Mouse (Mus musculus) mouse embryonic stem cell (cell line): ENCODE results near the gene Insig2.

ENCODE experiments used
- in situ Hi-C, 2 experiments: fragments of 300-500 bp; cut with MboI; formaldehyde crosslinking; loops; 1 replicate in 1 of 2; 3 replicates in 1 of 2; pipeline ENCODE4 v1.14.3; 2019 to 2020; ENCODE audit warnings: low sequenced_read_pairs in 2 of 2, low pct_unique_long_range_greater_than_20kb in 1 of 2, mixed read lengths in 1 of 2; ENCODE audit not compliant: unreplicated experiment in 1 of 2

Insig2 gene

DNA sequence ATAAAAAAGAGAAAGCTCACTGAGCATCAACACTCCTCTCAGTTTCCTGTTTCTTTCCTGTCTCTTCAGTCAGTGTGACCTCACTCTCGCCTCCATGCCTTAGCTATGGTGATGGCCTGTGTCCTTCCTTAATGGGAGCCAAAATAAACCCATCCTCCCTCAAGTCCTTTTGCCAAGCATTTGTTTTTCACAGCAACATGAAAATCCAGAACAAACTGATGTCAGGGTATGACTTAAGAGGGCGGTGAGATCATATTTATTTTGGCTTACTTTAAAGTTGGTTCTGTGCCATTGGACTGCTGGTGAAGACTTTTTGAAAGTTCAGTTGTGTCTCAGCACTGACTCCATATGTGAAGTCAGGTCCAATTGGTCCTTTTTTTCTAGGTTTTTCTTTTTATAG lies 3.0 kb downstream of the Insig2 start:
- in situ Hi-C loops: no loop called here

- in situ Hi-C loops: no loop called here
Observed at GRCm38 (mm10) chr1:121328193-121328555, 4.2 kb downstream of the Insig2 start.

DNA sequence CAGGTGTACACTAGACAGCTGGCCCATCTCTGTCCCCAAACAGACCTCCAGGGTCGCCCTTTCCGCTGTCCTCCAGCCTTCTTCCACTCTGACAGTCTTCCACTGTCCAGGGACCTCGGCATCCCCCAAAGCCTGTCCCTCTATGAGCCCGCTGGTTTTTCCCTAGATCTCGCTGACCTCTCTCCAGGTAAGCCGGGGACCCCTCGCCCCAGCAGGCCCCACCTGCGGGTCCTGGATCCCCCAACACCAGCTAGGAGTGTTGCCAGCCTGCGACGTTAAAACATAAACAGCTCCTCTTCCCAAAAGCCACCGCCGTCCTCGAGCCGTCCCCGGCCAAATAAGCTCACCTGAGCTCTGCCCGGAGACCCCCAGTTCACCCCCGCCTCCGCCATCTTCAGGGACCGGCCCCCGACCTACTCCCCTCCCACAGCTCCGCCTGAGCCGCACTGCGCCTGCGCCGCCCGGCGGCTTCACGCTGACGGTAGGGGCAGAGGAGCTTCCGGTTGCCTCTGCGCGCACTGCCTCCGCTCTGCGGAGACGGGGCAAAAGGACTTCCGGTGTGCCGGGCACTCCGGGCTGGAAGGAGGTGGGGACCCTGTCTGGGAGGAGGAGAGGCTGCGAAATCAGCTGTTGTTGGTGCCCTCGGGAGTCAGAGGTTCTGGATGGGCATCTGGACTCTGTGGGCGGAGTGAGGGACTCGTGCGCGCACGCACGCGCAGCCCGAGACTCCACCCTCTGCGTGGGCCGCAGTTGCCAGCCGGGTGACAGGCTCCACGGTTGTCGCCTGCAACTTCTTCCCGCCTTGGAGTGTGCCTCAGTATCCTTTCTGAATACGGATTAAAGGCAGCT lies 4.8 kb downstream of the Insig2 start:
- in situ Hi-C loops: no loop called here

DNA sequence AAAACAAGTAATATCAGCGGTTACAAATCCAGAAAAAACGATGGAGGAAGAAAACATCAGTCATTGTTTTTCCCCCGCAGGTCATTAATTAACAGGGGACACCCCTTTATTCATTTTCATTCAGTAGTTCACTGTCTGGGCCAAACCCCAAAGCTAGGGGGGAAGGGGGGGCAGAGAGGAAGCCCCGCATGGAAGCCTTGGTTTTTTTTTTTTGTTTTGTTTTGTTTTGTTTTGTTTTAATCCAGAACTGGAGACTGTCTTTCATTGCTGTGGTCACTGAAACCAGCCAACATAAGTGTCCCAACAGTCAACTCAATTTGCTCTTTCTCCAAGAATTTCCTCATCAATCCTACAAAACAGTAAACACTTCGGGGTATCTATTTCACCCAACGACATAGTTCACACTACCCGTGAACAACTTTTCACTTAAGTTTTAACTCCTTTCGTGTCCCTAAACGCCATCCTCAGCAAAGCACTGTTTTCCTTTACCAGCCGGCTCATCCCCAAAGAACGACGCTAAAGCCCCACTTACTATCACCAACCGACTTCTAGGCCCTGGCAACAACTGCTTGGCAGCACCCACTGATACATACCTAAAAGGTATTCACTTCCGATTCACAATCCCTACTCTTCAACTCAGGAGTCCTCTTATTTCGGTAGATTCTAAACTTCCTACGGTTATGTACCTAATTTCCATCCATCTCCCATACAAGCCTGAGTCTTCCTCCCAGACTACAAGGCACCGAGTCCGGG lies 5.6 kb downstream of the Insig2 start:
- in situ Hi-C loops: no loop called here

GRCm38 (mm10) chr1:121323501-121323900 lies 8.9 kb downstream of the Insig2 start:
- in situ Hi-C loops: no loop called here

- in situ Hi-C loops: no loop called here
Observed at GRCm38 (mm10) chr1:121314766-121315428, 17.5 kb downstream of the Insig2 start.

DNA sequence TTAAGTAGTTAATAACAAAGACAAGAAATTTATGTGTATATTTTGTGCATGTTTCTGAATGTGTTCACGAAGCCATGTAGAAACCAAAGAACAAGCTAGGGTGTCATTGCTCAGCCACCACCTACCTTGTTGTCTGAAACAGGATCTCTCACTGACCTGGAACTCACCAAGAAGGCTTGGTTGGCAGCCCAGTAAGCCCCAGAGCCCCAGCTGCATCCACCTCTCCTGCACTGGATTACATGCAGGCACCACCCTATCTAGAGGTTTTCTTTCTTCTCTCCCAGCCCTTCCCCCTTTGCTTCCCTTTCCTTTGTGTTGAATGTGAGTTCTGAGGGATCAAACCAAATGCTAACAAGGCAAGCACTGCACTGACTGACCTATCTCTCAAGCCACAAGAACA lies 19.2 kb downstream of the Insig2 start:
- in situ Hi-C loops: no loop called here

- in situ Hi-C loops: no loop called here
Observed at GRCm38 (mm10) chr1:121312326-121312725, 20.1 kb downstream of the Insig2 start.

DNA sequence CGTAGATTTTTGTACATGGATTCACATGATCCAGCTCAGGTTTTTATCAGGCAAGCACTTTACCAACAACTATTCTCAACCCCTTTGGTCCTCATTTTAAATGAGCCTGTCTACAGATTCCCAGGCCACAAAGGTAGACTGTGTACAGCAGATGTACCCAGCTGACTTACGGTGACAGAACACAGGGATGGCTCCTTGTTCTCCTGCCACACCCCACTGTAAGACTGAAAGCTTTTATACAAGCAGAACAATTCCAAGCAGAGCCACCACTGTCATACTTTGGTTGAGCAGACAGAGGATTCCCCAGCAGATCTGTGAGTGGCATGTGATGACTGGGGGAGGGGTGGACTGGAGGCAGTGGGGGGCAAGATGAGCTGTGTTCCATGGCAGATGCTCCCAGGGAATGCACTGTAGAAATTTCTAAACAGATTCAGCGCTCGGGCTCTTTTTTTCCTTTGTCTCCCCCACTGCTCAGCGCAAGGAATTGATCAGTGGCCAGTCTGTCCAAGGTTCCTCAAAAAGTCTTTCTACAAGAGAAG lies 35.6 kb downstream of the Insig2 start:
- in situ Hi-C loops: no loop called here

GRCm38 (mm10) chr1:121293571-121293970 lies 38.8 kb downstream of the Insig2 start:
- in situ Hi-C loops: no loop called here

DNA sequence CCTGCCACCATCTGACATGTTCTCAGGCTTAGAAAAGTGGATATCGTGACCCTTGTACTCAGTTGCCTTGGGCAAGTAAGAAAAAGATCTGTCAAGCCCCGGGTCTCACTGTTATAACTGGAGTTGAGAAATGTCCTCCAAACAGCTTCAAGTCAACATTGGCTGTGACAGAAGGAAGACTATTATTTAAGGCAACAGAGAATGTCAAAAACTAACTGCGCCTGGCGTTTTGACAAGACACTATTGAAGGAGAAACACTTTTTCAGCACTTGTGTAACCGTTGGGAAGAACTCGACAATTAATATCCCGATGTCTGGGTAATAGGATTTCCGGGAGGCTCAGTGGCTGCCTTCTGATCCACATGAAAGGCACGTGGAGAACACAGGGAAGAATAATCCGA lies 41.5 kb downstream of the Insig2 start:
- in situ Hi-C loops: no loop called here

DNA sequence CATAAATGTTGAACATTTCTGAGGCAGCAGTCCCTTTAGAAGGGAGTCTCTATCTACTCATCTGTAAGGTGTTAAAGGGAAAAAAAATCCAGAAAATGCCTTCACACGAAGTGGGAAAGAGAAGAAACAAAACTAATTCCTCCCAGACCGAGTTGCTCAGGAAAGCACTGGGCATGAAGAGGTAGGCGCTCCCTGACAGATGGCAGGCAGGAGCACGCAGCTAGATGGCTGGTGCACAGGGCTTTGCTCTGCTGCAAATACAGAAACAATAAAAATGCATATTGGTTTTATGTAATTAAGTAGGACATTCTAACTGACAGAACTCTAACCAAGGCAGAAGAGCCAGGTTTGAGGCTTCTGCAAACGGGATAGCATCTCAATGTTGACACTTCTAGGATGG lies 42.0 kb downstream of the Insig2 start:
- in situ Hi-C loops: no loop called here

DNA sequence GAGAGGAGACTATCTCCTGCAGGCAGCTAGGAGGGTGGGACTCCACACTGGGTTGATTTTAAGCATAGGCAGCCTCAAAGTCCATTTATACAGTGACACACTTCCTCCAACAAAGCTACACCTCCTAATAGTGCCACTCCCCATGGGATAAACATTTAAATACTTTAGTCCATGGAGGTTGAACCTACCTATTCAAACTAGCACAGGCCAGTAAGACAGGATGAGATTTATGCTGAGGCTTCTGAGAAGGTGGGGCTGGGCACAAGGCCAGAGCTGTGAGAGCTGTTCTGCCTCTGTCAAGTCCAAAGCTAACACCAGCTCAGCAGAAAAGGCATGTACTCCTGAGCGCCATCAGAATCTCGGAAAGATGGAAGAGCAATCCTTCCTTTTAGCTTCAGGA lies 48.2 kb downstream of the Insig2 start:
- in situ Hi-C loops: no loop called here

GRCm38 (mm10) chr1:121280501-121280900 lies 51.9 kb downstream of the Insig2 start:
- in situ Hi-C loops: no loop called here

- in situ Hi-C loops: no loop called here
Observed at GRCm38 (mm10) chr1:121278370-121278769, 54.0 kb downstream of the Insig2 start.

GRCm38 (mm10) chr1:121277466-121277865 lies 54.9 kb downstream of the Insig2 start:
- in situ Hi-C loops: no loop called here

DNA sequence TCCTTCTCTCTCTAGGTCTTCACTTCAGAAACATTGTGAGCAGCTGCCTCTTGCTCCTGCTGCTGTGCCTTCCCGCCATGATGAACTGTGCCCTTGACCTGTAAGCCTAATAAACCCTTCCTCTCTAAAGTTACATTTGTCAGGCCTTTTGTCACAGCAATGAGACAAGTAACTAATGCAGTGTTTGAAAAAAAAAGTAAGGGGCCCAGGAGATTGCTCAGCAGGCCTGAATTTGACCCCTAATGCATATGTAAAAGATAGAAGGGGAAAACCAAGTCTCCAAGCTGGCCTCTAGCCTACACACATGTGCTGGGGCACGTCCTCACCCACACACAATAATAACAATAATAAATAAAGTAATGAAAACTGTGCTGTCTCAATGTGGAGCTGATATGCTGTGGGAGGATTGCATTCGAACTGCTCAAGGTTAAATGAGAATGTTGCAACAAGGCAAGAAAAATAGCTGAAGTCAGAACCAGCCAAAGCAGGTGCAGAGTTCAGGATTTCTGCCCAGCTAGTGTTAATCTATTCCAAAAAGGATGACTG lies 56.4 kb downstream of the Insig2 start:
- in situ Hi-C loops: no loop called here

GRCm38 (mm10) chr1:121260171-121260741 lies 72.1 kb downstream of the Insig2 start:
- in situ Hi-C loops: no loop called here
